Mouse (Mus musculus) kidney, embryonic 14.5 days (tissue): ENCODE data around the gene Gabrb2. TPM values are rescaled to one million over a fixed set of nuclear protein-coding genes. Genes with fewer than 3 reads are reported as not detected.

Source experiments
- ATAC-seq: fragments of 200-750 bp; cut with Nextera tagmentation; 2 replicates; pipeline ENCODE4 v1.8.0; 2017; ENCODE audit warnings: moderate number of reproducible peaks, mild to moderate bottlenecking, moderate TSS enrichment, moderate library complexity; ENCODE audit not compliant: low FRiP score, low TSS enrichment
- H3K27ac ChIP-seq: fragments of 300-500 bp; sonication (generic); 2 replicates; pipeline ENCODE4 v1.5.1; 2014; ENCODE audit warnings: low read depth, mild to moderate bottlenecking, low read length, moderate library complexity, mixed read lengths
- H3K27me3 ChIP-seq: fragments of 300-500 bp; sonication (generic); 2 replicates; pipeline ENCODE4 v1.6.1; 2014; ENCODE audit warnings: mild to moderate bottlenecking, low read length; ENCODE audit not compliant: control insufficient read depth, insufficient read depth
- H3K36me3 ChIP-seq: fragments of 300-500 bp; sonication (generic); 2 replicates; pipeline ENCODE4 v1.6.1; 2014; ENCODE audit warnings: low read length, mixed read lengths; ENCODE audit not compliant: control insufficient read depth, insufficient read depth
- H3K4me1 ChIP-seq: fragments of 300-500 bp; sonication (generic); 2 replicates; pipeline ENCODE4 v1.6.1; 2014; ENCODE audit warnings: low read length, mixed read lengths; ENCODE audit not compliant: control insufficient read depth, insufficient read depth
- H3K4me2 ChIP-seq: fragments of 300-500 bp; sonication (generic); replicated peaks from 2 replicates; pipeline ENCODE4 v1.6.1; 2014; ENCODE audit warnings: low read depth, mild to moderate bottlenecking, low read length
- H3K4me3 ChIP-seq: fragments of 300-500 bp; sonication (generic); 2 replicates; pipeline ENCODE4 v1.5.1; 2014; ENCODE audit warnings: mild to moderate bottlenecking, low read length
- H3K9ac ChIP-seq: fragments of 300-500 bp; sonication (generic); 2 replicates; pipeline ENCODE4 v1.6.1; 2014; ENCODE audit warnings: low read depth, mild to moderate bottlenecking, low read length, moderate library complexity
- H3K9me3 ChIP-seq: fragments of 300-500 bp; sonication (generic); 2 replicates; pipeline ENCODE4 v1.6.1; 2016; ENCODE audit warnings: low read length; ENCODE audit not compliant: control insufficient read depth
- WGBS: fragments of 180-500 bp; shearing (Covaris S2); extraction: QIAGEN DNeasy Blood & Tissue Kit; methylation state at CpG from one replicate; pipeline ENCODE4 v1.1.7; 2014; 5-methylcytosine and 5-hydroxymethylcytosine counted together
- polyA plus RNA-seq: library from polyadenylated mRNA; unstranded; fragments of >200 nt; fragmentation: Nextera tagmentation; extraction: Ambion mirVana; gene quantifications from 2 replicates; pipeline ENCODE4 v1.2.1, GENCODE M21; 2014

The Gabrb2 gene
- polyA plus RNA-seq, 1 experiment from 2014 or later, result 2.9 TPM

GRCm38 (mm10) chr11:42505911-42506310 is 86.4 kb downstream of the Gabrb2 start:
- Histone ChIP-seq H3K4me3 (no peak overlapping the region), H3K27ac (no peak overlapping the region), H3K4me1 (no peaks in the 10 kb centered on the region), H3K36me3 (no peaks in the 10 kb centered on the region), H3K4me2 (no peak overlapping the region), H3K9ac (no peak overlapping the region), H3K9me3 (no peaks in the 10 kb centered on the region), H3K27me3 (no peaks in the 10 kb centered on the region)
- 85% methylated on average over 1 of the region's 1 CpGs for WGBS
- ATAC-seq, result no peak

- H3K9me3 ChIP-seq, result no peaks in the 10 kb centered on the region
- no peak overlapping the region for H3K27ac ChIP-seq
- ATAC-seq, result no peak
- no peaks in the 10 kb centered on the region for H3K36me3 ChIP-seq
- no peak overlapping the region for H3K9ac ChIP-seq
- WGBS, result 86% methylated on average over 2 of the region's 2 CpGs
- H3K4me1 ChIP-seq, result no peaks in the 10 kb centered on the region
- no peaks in the 10 kb centered on the region for H3K27me3 ChIP-seq
- no peak overlapping the region for H3K4me2 ChIP-seq
- H3K4me3 ChIP-seq, result no peak overlapping the region
Observed at GRCm38 (mm10) chr11:42521960-42522359, 102.4 kb downstream of the Gabrb2 start.

GRCm38 (mm10) chr11:42528226-42528881 is 108.8 kb downstream of the Gabrb2 start:
- no peak overlapping the region for H3K4me2 ChIP-seq
- no peak overlapping the region for H3K4me3 ChIP-seq
- no peaks in the 10 kb centered on the region for H3K4me1 ChIP-seq
- H3K36me3 ChIP-seq, result no peaks in the 10 kb centered on the region
- no peaks in the 10 kb centered on the region for H3K27me3 ChIP-seq
- no peaks in the 10 kb centered on the region for H3K9me3 ChIP-seq
- H3K27ac ChIP-seq, result no peak overlapping the region
- H3K9ac ChIP-seq, result no peak overlapping the region
- whole genome bisulfite sequencing, result 91% methylated on average over 3 of the region's 3 CpGs
- no peak for ATAC-seq

- WGBS, result 67% methylated on average over 2 of the region's 2 CpGs
- Histone ChIP-seq H3K9ac (no peak overlapping the region), H3K4me1 (no peaks in the 10 kb centered on the region), H3K9me3 (no peaks in the 10 kb centered on the region), H3K4me3 (no peak overlapping the region), H3K4me2 (no peak overlapping the region), H3K27ac (no peak overlapping the region), H3K27me3 (no peaks in the 10 kb centered on the region), H3K36me3 (no peaks in the 10 kb centered on the region)
- no peak for ATAC-seq
Observed at GRCm38 (mm10) chr11:42532577-42532976, 113.0 kb downstream of the Gabrb2 start.

- 79% methylated on average over 5 of the region's 5 CpGs for WGBS
- ATAC-seq, result no peak
- H3K36me3 ChIP-seq, result no peaks in the 10 kb centered on the region
- no peak overlapping the region for H3K4me2 ChIP-seq
- H3K4me1 ChIP-seq, result no peaks in the 10 kb centered on the region
- H3K27me3 ChIP-seq, result no peaks in the 10 kb centered on the region
- H3K9me3 ChIP-seq, result no peaks in the 10 kb centered on the region
- no peak overlapping the region for H3K4me3 ChIP-seq
- no peak overlapping the region for H3K9ac ChIP-seq
- H3K27ac ChIP-seq, result no peak overlapping the region
Observed at GRCm38 (mm10) chr11:42535286-42535685, 115.7 kb downstream of the Gabrb2 start.

- Histone ChIP-seq H3K27me3 (no peaks in the 10 kb centered on the region), H3K4me2 (no peak overlapping the region), H3K9ac (no peak overlapping the region), H3K36me3 (no peaks in the 10 kb centered on the region), H3K4me3 (no peak overlapping the region), H3K27ac (no peak overlapping the region), H3K9me3 (no peaks in the 10 kb centered on the region), H3K4me1 (no peaks in the 10 kb centered on the region)
- ATAC-seq, result no peak
- WGBS, result 90% methylated on average over 1 of the region's 1 CpGs
Observed at GRCm38 (mm10) chr11:42535861-42536260, 116.3 kb downstream of the Gabrb2 start.

- Histone ChIP-seq H3K36me3 (no peaks in the 10 kb centered on the region), H3K9ac (no peak overlapping the region), H3K4me2 (no peak overlapping the region), H3K4me1 (no peaks in the 10 kb centered on the region), H3K4me3 (no peak overlapping the region), H3K9me3 (no peaks in the 10 kb centered on the region), H3K27ac (no peak overlapping the region), H3K27me3 (no peaks in the 10 kb centered on the region)
- WGBS, result 84% methylated on average over 2 of the region's 2 CpGs
- ATAC-seq, result no peak
Observed at GRCm38 (mm10) chr11:42542861-42543260, 123.3 kb downstream of the Gabrb2 start.

GRCm38 (mm10) chr11:42566023-42566422 is 146.5 kb downstream of the Gabrb2 start:
- H3K4me2 ChIP-seq, result no peak overlapping the region
- H3K4me3 ChIP-seq, result no peak overlapping the region
- H3K27me3 ChIP-seq, result no peaks in the 10 kb centered on the region
- 85% methylated on average over 5 of the region's 5 CpGs for WGBS
- H3K27ac ChIP-seq, result no peak overlapping the region
- no peaks in the 10 kb centered on the region for H3K36me3 ChIP-seq
- H3K4me1 ChIP-seq, result no peaks in the 10 kb centered on the region
- H3K9me3 ChIP-seq, result no peaks in the 10 kb centered on the region
- H3K9ac ChIP-seq, result no peak overlapping the region
- no peak for ATAC-seq

- ATAC-seq, result no peak
- WGBS, result 82% methylated on average over 4 of the region's 4 CpGs
- Histone ChIP-seq H3K4me1 (no peaks in the 10 kb centered on the region), H3K36me3 (no peaks in the 10 kb centered on the region), H3K4me2 (no peak overlapping the region), H3K9ac (no peak overlapping the region), H3K27ac (no peak overlapping the region), H3K4me3 (no peak overlapping the region), H3K9me3 (no peaks in the 10 kb centered on the region), H3K27me3 (no peaks in the 10 kb centered on the region)
Observed at GRCm38 (mm10) chr11:42571467-42571866, 151.9 kb downstream of the Gabrb2 start.
